Mouse (Mus musculus) midbrain, postnatal 0 days (tissue): ENCODE results near the gene Gpr87. TPM values are rescaled to one million over a fixed set of nuclear protein-coding genes. Genes with fewer than 3 reads are reported as not detected.

ENCODE experiments used
- ATAC-seq: fragments of 200-750 bp; cut with Nextera tagmentation; 2 replicates; pipeline ENCODE4 v1.8.0; 2017; ENCODE audit warnings: moderate number of reproducible peaks, mild to moderate bottlenecking, moderate TSS enrichment, moderate library complexity; ENCODE audit not compliant: low FRiP score
- DNase-seq: peaks from one replicate; pipeline ENCODE4 v3.0.0-alpha.2; 2015; ENCODE audit warnings: low spot score
- H3K27ac ChIP-seq: fragments of 300-500 bp; sonication (generic); 2 replicates; pipeline ENCODE4 v1.5.1; 2014; ENCODE audit warnings: low read depth, mild to moderate bottlenecking, low read length, mixed read lengths
- H3K27me3 ChIP-seq: fragments of 300-500 bp; sonication (generic); 2 replicates; pipeline ENCODE4 v1.6.1; 2014; ENCODE audit warnings: low read length, control low read depth, mixed read lengths; ENCODE audit not compliant: insufficient read depth
- H3K36me3 ChIP-seq: fragments of 300-500 bp; sonication (generic); 2 replicates; pipeline ENCODE4 v1.6.1; 2014; ENCODE audit warnings: low read length, control low read depth, mixed read lengths; ENCODE audit not compliant: insufficient read depth
- H3K4me1 ChIP-seq: fragments of 300-500 bp; sonication (generic); 2 replicates; pipeline ENCODE4 v1.6.1; 2014; ENCODE audit warnings: mild to moderate bottlenecking, control low read depth, antibody characterized with exemption, low read length, mixed read lengths; ENCODE audit not compliant: insufficient read depth
- H3K4me2 ChIP-seq: fragments of 300-500 bp; sonication (generic); 2 replicates; pipeline ENCODE4 v1.6.1; 2014; ENCODE audit warnings: low read depth, mild to moderate bottlenecking, low read length, mixed read lengths; ENCODE audit not compliant: poor library complexity, severe bottlenecking
- H3K4me3 ChIP-seq: fragments of 300-500 bp; sonication (generic); 2 replicates; pipeline ENCODE4 v1.5.1; 2014; ENCODE audit warnings: low read depth, mild to moderate bottlenecking, low read length, moderate library complexity
- H3K9ac ChIP-seq: fragments of 300-500 bp; sonication (generic); replicated peaks from 2 replicates; pipeline ENCODE4 v1.6.1; 2014; ENCODE audit warnings: mild to moderate bottlenecking, low read length, moderate library complexity, mixed read lengths; ENCODE audit not compliant: poor library complexity, severe bottlenecking
- H3K9me3 ChIP-seq: fragments of 300-500 bp; sonication (generic); 2 replicates; pipeline ENCODE4 v1.6.1; 2016; ENCODE audit warnings: low read length, control low read depth
- CTCF ChIP-seq: IDR thresholded peaks from 2 replicates; pipeline ENCODE4 v1.5.1; 2016; ENCODE audit warnings: antibody characterized with exemption, mild to moderate bottlenecking
- WGBS: fragments of 180-500 bp; shearing (Covaris S2); extraction: QIAGEN DNeasy Blood & Tissue Kit; methylation state at CpG from one replicate; pipeline ENCODE4 v1.1.7; 2014; 5-methylcytosine and 5-hydroxymethylcytosine counted together
- polyA plus RNA-seq: library from polyadenylated mRNA; unstranded; fragments of >200 nt; fragmentation: Nextera tagmentation; extraction: Ambion mirVana; gene quantifications from 2 replicates; pipeline ENCODE4 v1.2.1, GENCODE M21; 2015
- total RNA-seq: library from RNA; depleted of rRNA; stranded (reverse); fragments of >200 nt; gene quantifications from 2 replicates; pipeline ENCODE4 v1.2.3, GENCODE M21; 2014

Gene Gpr87
- total and polyA plus RNA-seq, 2 experiments from 2014 or later: 1.5 TPM; not detected in 1

- no peak for DNase-seq
- 67% methylated on average over 5 of the region's 5 CpGs for WGBS
Observed at GRCm38 (mm10) chr3:59181134-59181533, 13.8 kb downstream of the Gpr87 start.

GRCm38 (mm10) chr3:59176871-59177270 is 18.0 kb downstream of the Gpr87 start:
- Histone ChIP-seq H3K4me1 (no peaks in the 10 kb centered on the region), H3K36me3 (no peaks in the 10 kb centered on the region), H3K9me3 (no peaks in the 10 kb centered on the region), H3K9ac (no peak overlapping the region), H3K4me2 (no peak overlapping the region), H3K27ac (no peak overlapping the region), H3K4me3 (no peak overlapping the region), H3K27me3 (no peaks in the 10 kb centered on the region)
- ATAC-seq: no peak
- no peak for DNase-seq
- no peak for TF ChIP-seq CTCF
- 65% methylated on average over 5 of the region's 5 CpGs for WGBS

More at GRCm38 (mm10) chr3:59181134-59181533, 13.8 kb downstream of the Gpr87 start:
- no peak overlapping the region for H3K27ac ChIP-seq
- no peak overlapping the region for H3K4me3 ChIP-seq
- TF ChIP-seq CTCF: no peak
- no peaks in the 10 kb centered on the region for H3K27me3 ChIP-seq
- H3K4me2 ChIP-seq: no peak overlapping the region
- H3K4me1 ChIP-seq: no peaks in the 10 kb centered on the region
- H3K9ac ChIP-seq: no peak overlapping the region
- no peak for ATAC-seq
- H3K9me3 ChIP-seq: no peaks in the 10 kb centered on the region
- H3K36me3 ChIP-seq: no peaks in the 10 kb centered on the region

- WGBS: 40% methylated on average over 5 of the region's 5 CpGs
- Histone ChIP-seq H3K4me1 (no peaks in the 10 kb centered on the region), H3K9ac (no peak overlapping the region), H3K4me2 (no peak overlapping the region), H3K9me3 (no peaks in the 10 kb centered on the region), H3K4me3 (no peak overlapping the region), H3K27me3 (no peaks in the 10 kb centered on the region), H3K36me3 (no peaks in the 10 kb centered on the region), H3K27ac (no peak overlapping the region)
- ATAC-seq (peak; percentile 73), DNase-seq (peak; percentile 77)
- TF ChIP-seq CTCF: peak; percentile 90
Observed at GRCm38 (mm10) chr3:59175234-59175633, 19.7 kb downstream of the Gpr87 start.

- Histone ChIP-seq H3K4me2 (no peak overlapping the region), H3K36me3 (no peaks in the 10 kb centered on the region), H3K27ac (no peak overlapping the region), H3K9me3 (no peaks in the 10 kb centered on the region), H3K4me3 (no peak overlapping the region), H3K9ac (no peak overlapping the region), H3K27me3 (no peaks in the 10 kb centered on the region), H3K4me1 (no peaks in the 10 kb centered on the region)
- no peak for DNase-seq
- peak; percentile 5; the same call in 1 of the 2 replicates for TF ChIP-seq CTCF
- no peak for ATAC-seq
- 89% methylated on average over 6 of the region's 6 CpGs for WGBS
Observed at GRCm38 (mm10) chr3:59174426-59175154, 20.3 kb downstream of the Gpr87 start.

GRCm38 (mm10) chr3:59169921-59170627 is 24.8 kb downstream of the Gpr87 start:
- 61% methylated on average over 2 of the region's 2 CpGs for WGBS
- Histone ChIP-seq H3K36me3 (no peaks in the 10 kb centered on the region), H3K9ac (no peak overlapping the region), H3K9me3 (no peaks in the 10 kb centered on the region), H3K27me3 (no peaks in the 10 kb centered on the region), H3K4me2 (no peak overlapping the region), H3K4me3 (no peak overlapping the region), H3K27ac (no peak overlapping the region), H3K4me1 (no peaks in the 10 kb centered on the region)
- TF ChIP-seq CTCF: no peak
- DNase-seq (no peak), ATAC-seq (no peak)

- Histone ChIP-seq H3K36me3 (no peaks in the 10 kb centered on the region), H3K27ac (no peak overlapping the region), H3K9ac (no peak overlapping the region), H3K4me2 (no peak overlapping the region), H3K27me3 (no peaks in the 10 kb centered on the region), H3K4me3 (no peak overlapping the region), H3K9me3 (no peaks in the 10 kb centered on the region), H3K4me1 (no peaks in the 10 kb centered on the region)
- DNase-seq (no peak), ATAC-seq (0 out of 2 replicates have a peak, but pooled peaks have one; percentile 34)
- TF ChIP-seq CTCF: peak; percentile 27; the same call in 1 of the 2 replicates
- 80% methylated on average over 4 of the region's 4 CpGs for WGBS
Observed at GRCm38 (mm10) chr3:59169215-59169614, 25.7 kb downstream of the Gpr87 start.
